In the genomic region with DNA sequence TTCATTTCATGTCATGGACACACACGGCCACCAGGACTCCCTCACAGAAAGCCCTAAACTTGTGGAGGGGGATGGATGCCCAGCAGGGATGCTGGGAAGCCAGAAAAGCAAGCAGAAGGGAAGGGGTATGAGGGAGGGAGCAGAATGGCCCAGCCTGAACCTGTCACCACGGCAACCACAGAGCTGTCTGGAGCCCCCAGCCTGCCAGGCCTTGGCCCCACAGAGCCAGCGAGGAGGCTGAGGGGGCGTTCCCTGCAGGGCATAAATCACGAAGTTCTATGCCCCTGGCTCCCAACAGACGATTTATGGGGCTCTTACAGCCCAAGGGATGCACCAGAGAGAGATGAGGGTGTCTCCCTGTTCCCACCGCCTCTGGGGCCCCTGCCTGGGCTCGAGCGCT, we compare ENCODE assay signal across 11 mouse cellular contexts.
DNase-seq lines count a peak whose midpoint lies in the region; ATAC-seq and TF ChIP-seq lines count a peak whose summit lies in the region.
"Had no signal": no experiment of that assay in that cellular context is flagged by ENCODE, and none has a peak within 500 bp of the region (broad histone marks: within the 10 kb centered on the region; RNA-seq: fewer than 3 reads in every experiment).

No protein-coding gene starts in this region.

- no peaks in the 10 kb centered on the region for H3K36me3 ChIP-seq in limb, embryonic 12.5 days
- H3K36me3 ChIP-seq in stomach, postnatal 0 days (ENCODE audit: control insufficient read depth, insufficient read depth, low read length), result no peaks in the 10 kb centered on the region
- H3K36me3 ChIP-seq: limb, embryonic 13.5 days had no signal

- no peak for TF ChIP-seq EP300 in stomach, postnatal 0 days (optimal IDR thresholded peaks at IDR 0.05)

- H3K4me2 ChIP-seq in limb, embryonic 12.5 days, result no peak overlapping the region
- no peak overlapping the region for H3K4me2 ChIP-seq in stomach, postnatal 0 days (replicated peaks; ENCODE audit: low read depth)
- H3K4me2 ChIP-seq: limb, embryonic 13.5 days had no signal

- WGBS in limb, embryonic 12.5 days, result 8% methylated on average over 9 of the region's 9 CpGs
- WGBS in stomach, postnatal 0 days, result 39% methylated on average over 9 of the region's 9 CpGs

- no peaks in the 10 kb centered on the region for H3K9me3 ChIP-seq in limb, embryonic 12.5 days
- H3K9me3 ChIP-seq in stomach, postnatal 0 days (ENCODE audit: control insufficient read depth, low read length), result no peaks in the 10 kb centered on the region
- H3K9me3 ChIP-seq: limb, embryonic 13.5 days had no signal

- ATAC-seq in limb, embryonic 12.5 days (ENCODE audit: insufficient number of reproducible peaks, insufficient read depth, low FRiP score, low TSS enrichment, low read depth), result no peak
- no peak for ATAC-seq in stomach, postnatal 0 days (ENCODE audit: low FRiP score, low TSS enrichment)
- no peak for ATAC-seq in megakaryocyte, adult 5-6 weeks (ENCODE audit: poor library complexity, severe bottlenecking)

- TF ChIP-seq CTCF in stomach, postnatal 0 days (IDR thresholded peaks at IDR 0.05; ENCODE audit: low read depth), result peak; percentile 21; the same call in 1 of the 2 replicates

- no peak overlapping the region for H3K27ac ChIP-seq in limb, embryonic 12.5 days
- no peak overlapping the region for H3K27ac ChIP-seq in stomach, postnatal 0 days (replicated peaks)
- H3K27ac ChIP-seq: limb, embryonic 13.5 days had no signal

- H3K4me3 ChIP-seq in limb, embryonic 12.5 days (replicated peaks), result no peak overlapping the region
- H3K4me3 ChIP-seq in stomach, postnatal 0 days (ENCODE audit: low read depth, low read length), result no peak overlapping the region
- H3K4me3 ChIP-seq: limb, embryonic 13.5 days had no signal

- H3K4me1 ChIP-seq in limb, embryonic 12.5 days (replicated peaks), result peaks cover 16% of the 10 kb centered on the region
- no peaks in the 10 kb centered on the region for H3K4me1 ChIP-seq in stomach, postnatal 0 days (replicated peaks; ENCODE audit: control insufficient read depth, insufficient read depth)

- peak; percentile 61 for DNase-seq in adrenal gland, postnatal 10 days
- DNase-seq in adrenal gland, adult 8-10 months, result no peak
- DNase-seq in left cerebral cortex, postnatal 4 days, result peak; percentile 59
- no peak for DNase-seq in left cerebral cortex, postnatal 36 days (ENCODE audit: low spot score in 2 of 2)
- DNase-seq in stomach, postnatal 0 days (ENCODE audit: low spot score), result no peak
- DNase-seq in heart, postnatal 25 days (ENCODE audit: low spot score), result no peak
- DNase-seq: kidney, adult 8-10 months; lung, postnatal 36 days had no signal

- intact Hi-C loops in left cerebral cortex, postnatal 4 days (cut with DNase I), result no loop called here
- intact Hi-C loops in left cerebral cortex, postnatal 36 days (cut with DNase I), result no loop called here
- intact Hi-C loops in heart, postnatal 25 days (cut with DNase I), result no loop called here

- H3K9ac ChIP-seq in limb, embryonic 12.5 days (replicated peaks), result peak overlapping the region; percentile 40
- H3K9ac ChIP-seq in stomach, postnatal 0 days (ENCODE audit: low read length), result no peak overlapping the region
- H3K9ac ChIP-seq: limb, embryonic 13.5 days had no signal

- H3K27me3 ChIP-seq in limb, embryonic 12.5 days, result 0 out of 2 replicates have a peak, but pooled peaks cover under 1% of the 10 kb centered on the region
- H3K27me3 ChIP-seq in stomach, postnatal 0 days (ENCODE audit: control insufficient read depth, insufficient read depth, low read length), result no peaks in the 10 kb centered on the region
- H3K27me3 ChIP-seq: limb, embryonic 13.5 days had no signal

Comparison
In these comparisons a context has a peak if more than half of its experiments do, and no peak if none do; other contexts are left out.
1. DNase-seq: peak in adrenal gland, postnatal 10 days (single experiment) and left cerebral cortex, postnatal 4 days (single experiment); none in adrenal gland, adult 8-10 months (single experiment), left cerebral cortex, postnatal 36 days (0 of 2), stomach, postnatal 0 days (single experiment) and heart, postnatal 25 days (single experiment).